Mouse (Mus musculus) left cerebral cortex, adult 8-10 months (tissue): ENCODE data around the gene Aip. TPM values are rescaled to one million over a fixed set of nuclear protein-coding genes. Genes with fewer than 3 reads are reported as not detected.
"Not testable (repeated sequence)": the region's sequence is repeated elsewhere in the genome, so short reads cannot be mapped to it uniquely, and the experiment has no call there.

ENCODE experiments used
- DNase-seq, 2 experiments: peaks; one replicate each; pipeline ENCODE4 v3.0.0; 2022; ENCODE audit warnings: low spot score in 2 of 2
- total RNA-seq, 4 experiments: library from RNA; stranded (reverse); gene quantifications; 2 replicates each; pipeline ENCODE4 v1.2.4; 2022

Aip gene
- total RNA-seq, 4 experiments from 2014 or later = 120 to 143 (median 134) TPM

- DNase-seq = no peak
These were observed 32.9 kb downstream of the Aip start for GRCm38 (mm10) chr19:4092750-4093149.

- no peak for DNase-seq
These were observed 34.3 kb downstream of the Aip start for GRCm38 (mm10) chr19:4091383-4091782.

- no peak for DNase-seq
These were observed 35.2 kb downstream of the Aip start for GRCm38 (mm10) chr19:4090446-4090845.

- no peak for DNase-seq
These were observed 36.5 kb downstream of the Aip start for GRCm38 (mm10) chr19:4089128-4089527.

GRCm38 (mm10) chr19:4088146-4088545 is 37.5 kb downstream of the Aip start:
- no peak for DNase-seq

- no peak for DNase-seq
These were observed 38.6 kb downstream of the Aip start for GRCm38 (mm10) chr19:4087090-4087489.

GRCm38 (mm10) chr19:4086156-4086555 is 39.5 kb downstream of the Aip start:
- DNase-seq = no peak

- DNase-seq = no peak
These were observed 40.7 kb downstream of the Aip start for GRCm38 (mm10) chr19:4084984-4085383.

GRCm38 (mm10) chr19:4083826-4084225 is 41.8 kb downstream of the Aip start:
- DNase-seq = no peak

- no peak for DNase-seq
These were observed 42.3 kb downstream of the Aip start for GRCm38 (mm10) chr19:4083316-4083715.

- DNase-seq = no peak
These were observed 43.3 kb downstream of the Aip start for GRCm38 (mm10) chr19:4082219-4082965.

- DNase-seq = no peak
These were observed 44.3 kb downstream of the Aip start, which contains the start of gene Cabp2 for GRCm38 (mm10) chr19:4081394-4081793. Gene Cabp2 (plus strand): TSS chr19:4081578.

- DNase-seq = no peak
These were observed 45.1 kb downstream of the Aip start for GRCm38 (mm10) chr19:4080511-4081009.

- no peak for DNase-seq
These were observed 46.1 kb downstream of the Aip start for GRCm38 (mm10) chr19:4079594-4079993.

- DNase-seq = no peak
These were observed 50.1 kb downstream of the Aip start for GRCm38 (mm10) chr19:4075531-4075930.

- DNase-seq = no peak
These were observed 52.8 kb downstream of the Aip start for GRCm38 (mm10) chr19:4072706-4073424.

GRCm38 (mm10) chr19:4071406-4071805 is 54.3 kb downstream of the Aip start:
- no peak for DNase-seq

- no peak for DNase-seq
These were observed 54.9 kb downstream of the Aip start for GRCm38 (mm10) chr19:4070756-4071155.

GRCm38 (mm10) chr19:4070311-4070710 is 55.3 kb downstream of the Aip start:
- DNase-seq = no peak

GRCm38 (mm10) chr19:4068717-4069410 is 56.8 kb downstream of the Aip start:
- no peak for DNase-seq

GRCm38 (mm10) chr19:4068242-4068641 is 57.4 kb downstream of the Aip start:
- DNase-seq = not testable (repeated sequence)

GRCm38 (mm10) chr19:4066877-4067276 is 58.8 kb downstream of the Aip start:
- DNase-seq = no peak
